Mouse (Mus musculus) heart, adult 2 months (tissue): ENCODE results near the gene Unk. TPM values are rescaled to one million over a fixed set of nuclear protein-coding genes. Genes with fewer than 3 reads are reported as not detected.
A peak's percentile ranks its signal among the peaks of the same experiment; 100 is the strongest.

Source experiments
- DNase-seq, 2 experiments: peaks; one replicate each; pipeline ENCODE4 v3.0.0; 2021
- H3K27ac ChIP-seq: fragments of 200-600 bp; 2 replicates; pipeline ENCODE4 v1.8.1; 2022
- H3K27me3 ChIP-seq: fragments of 200-500 bp; 2 replicates; pipeline ENCODE4 v1.6.1; 2012; ENCODE audit warnings: mild to moderate bottlenecking, low read length, inconsistent platforms, mixed read lengths; ENCODE audit not compliant: control insufficient read depth, insufficient read depth
- H3K36me3 ChIP-seq: fragments of 200-500 bp; 2 replicates; pipeline ENCODE4 v1.6.1; 2012; ENCODE audit warnings: low read length, inconsistent platforms; ENCODE audit not compliant: control insufficient read depth, insufficient read depth
- H3K4me1 ChIP-seq: fragments of 200-500 bp; 2 replicates; pipeline ENCODE4 v1.6.1; 2011; ENCODE audit warnings: low read length; ENCODE audit not compliant: control insufficient read depth, insufficient read depth
- H3K4me3 ChIP-seq: fragments of 200-600 bp; 2 replicates; pipeline ENCODE4 v1.8.1; 2022
- H3K79me2 ChIP-seq: fragments of 200-500 bp; replicated peaks from 2 replicates; pipeline ENCODE4 v1.6.1; 2012; ENCODE audit warnings: mild to moderate bottlenecking, inconsistent platforms, low read length, moderate library complexity, mixed read lengths; ENCODE audit not compliant: control insufficient read depth, insufficient read depth
- H3K9ac ChIP-seq: fragments of 200-500 bp; 2 replicates; pipeline ENCODE4 v1.6.1; 2012; ENCODE audit warnings: low read depth, mild to moderate bottlenecking, control low read depth, inconsistent platforms, low read length, mixed read lengths
- CTCF ChIP-seq: fragments of 200-600 bp; IDR thresholded peaks from 2 replicates; pipeline ENCODE4 v1.8.1; 2022; ENCODE audit warnings: antibody characterized with exemption, mild to moderate bottlenecking, moderate library complexity
- EP300 ChIP-seq: fragments of 200-500 bp; IDR thresholded peaks from 2 replicates; pipeline ENCODE4 v1.6.1; 2011; ENCODE audit warnings: low read depth, low read length, control low read depth; ENCODE audit not compliant: insufficient read depth
- POLR2A ChIP-seq: fragments of 200-500 bp; IDR thresholded peaks from 2 replicates; pipeline ENCODE4 v1.6.1; 2011; ENCODE audit warnings: mild to moderate bottlenecking, low read depth, low read length, control low read depth; ENCODE audit not compliant: insufficient read depth
- WGBS: fragments of 180-500 bp; shearing (Covaris S2); methylation state at CpG from one replicate; pipeline ENCODE4 v1.1.7; 2018; 5-methylcytosine and 5-hydroxymethylcytosine counted together
- intact Hi-C: fragments of 180-260 bp; cut with DNase I; formaldehyde crosslinking; loops from one replicate; pipeline ENCODE4 v1.15.1; 2025
- polyA plus RNA-seq: library from polyadenylated mRNA; depleted of rRNA; stranded (reverse); fragments of >200 nt; gene quantifications from 2 replicates; pipeline ENCODE4 v1.2.3, GENCODE M21; 2012
- total RNA-seq, 2 experiments: library from RNA; stranded (reverse); gene quantifications; 2 replicates each; pipeline ENCODE4 v1.2.3; 2021

The Unk gene
- total and polyA plus RNA-seq, 3 experiments, result 7.1 to 16.5 (median 7.9) TPM

GRCm38 (mm10) chr11:116008411-116008810, 21.7 kb upstream of the Unk start:
- no peak overlapping the region for H3K4me3 ChIP-seq
- intact Hi-C loops, result no loop called here
- no peak overlapping the region for H3K27ac ChIP-seq
- no peaks in the 10 kb centered on the region for H3K36me3 ChIP-seq
- TF ChIP-seq EP300, result no peak
- no peak for TF ChIP-seq CTCF
- TF ChIP-seq POLR2A, result no peak
- DNase-seq, result no peak
- peaks cover 7% of the 10 kb centered on the region for H3K4me1 ChIP-seq
- H3K9ac ChIP-seq, result no peak overlapping the region
- H3K79me2 ChIP-seq, result no peaks in the 10 kb centered on the region
- H3K27me3 ChIP-seq, result no peaks in the 10 kb centered on the region
- 87% methylated on average over 11 of the region's 11 CpGs for WGBS

DNA sequence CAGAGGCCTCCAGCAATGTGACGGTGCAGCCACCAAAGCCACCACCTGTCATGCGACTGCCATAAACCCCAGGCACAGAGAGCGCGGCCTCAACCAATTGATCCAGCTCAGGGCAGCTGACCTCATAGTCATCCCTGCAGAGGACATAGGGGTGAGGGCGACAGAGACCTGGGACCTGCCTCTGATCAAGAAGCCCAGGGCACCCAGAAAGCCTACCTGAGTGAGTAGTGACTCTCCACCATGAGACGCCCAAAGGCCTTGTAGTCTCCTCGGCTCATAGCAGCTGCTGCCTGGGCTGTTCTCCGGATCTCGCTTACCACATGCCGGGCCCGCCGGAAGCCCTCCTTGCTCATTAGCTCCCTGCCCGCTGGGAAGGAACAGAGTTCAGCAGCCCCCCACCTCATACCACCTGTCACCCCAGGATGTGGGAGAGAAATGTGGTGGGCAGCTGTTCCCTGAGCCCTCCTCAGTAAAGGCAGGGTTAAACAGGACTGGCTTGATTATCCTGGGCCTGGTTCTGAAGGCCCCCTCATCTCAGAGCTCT, 21.2 kb upstream of the Unk start:
- Histone ChIP-seq H3K36me3 (no peaks in the 10 kb centered on the region), H3K79me2 (no peaks in the 10 kb centered on the region), H3K4me1 (peaks cover 7% of the 10 kb centered on the region), H3K9ac (no peak overlapping the region), H3K4me3 (no peak overlapping the region), H3K27ac (no peak overlapping the region), H3K27me3 (no peaks in the 10 kb centered on the region)
- intact Hi-C loops, result no loop called here
- 93% methylated on average over 13 of the region's 13 CpGs for WGBS
- TF ChIP-seq CTCF, result no peak
- no peak for TF ChIP-seq POLR2A
- no peak for TF ChIP-seq EP300
- no peak for DNase-seq

DNA sequence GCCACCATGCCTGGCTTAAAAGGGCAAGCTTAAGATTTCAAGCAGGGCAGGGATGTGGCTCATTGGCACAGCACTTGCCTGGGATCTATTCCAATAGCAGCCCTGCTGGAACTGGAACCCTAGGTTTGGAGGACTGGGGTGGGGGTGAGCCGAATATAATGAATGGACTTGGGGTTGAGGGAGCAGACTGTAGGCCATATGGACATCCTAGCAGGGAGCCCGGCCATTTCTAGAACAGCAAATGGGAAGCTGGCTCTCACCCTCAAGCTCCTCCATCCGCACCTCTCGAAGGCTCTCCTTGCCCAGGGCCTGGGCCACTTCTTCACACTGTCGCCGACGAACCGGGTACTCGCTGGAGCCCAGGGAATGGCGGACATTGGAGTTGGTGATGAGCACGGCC, 20.5 kb upstream of the Unk start:
- no peaks in the 10 kb centered on the region for H3K27me3 ChIP-seq
- peaks cover 7% of the 10 kb centered on the region for H3K4me1 ChIP-seq
- no peak overlapping the region for H3K9ac ChIP-seq
- H3K27ac ChIP-seq, result no peak overlapping the region
- intact Hi-C loops, result no loop called here
- no peaks in the 10 kb centered on the region for H3K36me3 ChIP-seq
- WGBS, result 93% methylated on average over 11 of the region's 11 CpGs
- TF ChIP-seq EP300 (no peak), CTCF (no peak), POLR2A (no peak)
- no peaks in the 10 kb centered on the region for H3K79me2 ChIP-seq
- H3K4me3 ChIP-seq, result no peak overlapping the region
- no peak for DNase-seq

DNA sequence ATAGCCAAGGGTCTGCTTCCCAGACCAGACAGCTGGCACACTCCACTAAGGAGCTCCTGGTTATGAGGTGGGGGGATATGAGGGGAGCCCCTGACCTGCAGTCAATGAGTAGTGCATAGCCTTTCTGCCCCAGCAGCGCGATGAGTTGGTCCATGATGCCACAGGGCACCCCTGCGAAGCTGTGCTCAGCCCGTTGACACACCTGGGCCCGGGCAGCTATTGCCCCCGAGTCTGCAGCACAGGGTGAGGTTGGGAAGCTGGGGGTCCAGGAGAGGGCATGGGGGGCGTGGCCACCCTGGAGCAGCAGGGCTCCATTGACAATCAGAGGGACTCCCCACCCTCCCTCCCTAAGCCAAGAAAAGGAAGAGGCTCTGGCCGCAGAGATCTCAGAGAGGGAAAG, 20.0 kb upstream of the Unk start:
- intact Hi-C loops, result no loop called here
- Histone ChIP-seq H3K27me3 (no peaks in the 10 kb centered on the region), H3K4me3 (no peak overlapping the region), H3K4me1 (peaks cover 6% of the 10 kb centered on the region), H3K79me2 (no peaks in the 10 kb centered on the region), H3K9ac (no peak overlapping the region), H3K36me3 (no peaks in the 10 kb centered on the region), H3K27ac (no peak overlapping the region)
- no peak for DNase-seq
- TF ChIP-seq POLR2A (no peak), CTCF (no peak), EP300 (no peak)
- WGBS, result 93% methylated on average over 8 of the region's 8 CpGs

DNA sequence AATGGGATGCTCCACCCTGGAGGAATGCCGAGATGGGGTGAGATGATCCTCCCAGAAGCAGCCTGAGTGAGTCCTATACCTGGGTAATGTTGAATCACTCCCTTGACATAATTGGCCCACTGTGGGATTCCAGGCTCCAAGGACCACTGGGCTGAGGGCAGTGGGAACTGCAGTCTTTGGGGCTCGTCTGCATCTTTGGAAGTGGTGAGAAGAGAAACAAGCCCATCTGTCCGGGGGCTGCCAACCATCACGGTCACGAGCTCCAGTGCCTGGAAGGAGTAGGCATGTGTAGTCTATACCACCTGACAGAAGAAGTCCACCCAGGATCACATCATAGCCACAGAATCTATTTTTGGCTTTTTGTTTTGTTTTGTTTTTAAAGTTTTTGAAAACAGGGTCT, 19.2 kb upstream of the Unk start:
- Histone ChIP-seq H3K4me3 (no peak overlapping the region), H3K27ac (no peak overlapping the region), H3K27me3 (no peaks in the 10 kb centered on the region), H3K36me3 (no peaks in the 10 kb centered on the region), H3K79me2 (no peaks in the 10 kb centered on the region), H3K9ac (no peak overlapping the region), H3K4me1 (peaks cover 3% of the 10 kb centered on the region; the same call in 1 of the 2 replicates)
- intact Hi-C loops, result no loop called here
- WGBS, result 79% methylated on average over 5 of the region's 5 CpGs
- no peak for DNase-seq
- TF ChIP-seq POLR2A, result no peak
- no peak for TF ChIP-seq CTCF
- TF ChIP-seq EP300, result no peak

- intact Hi-C loops, result no loop called here
- Histone ChIP-seq H3K36me3 (no peaks in the 10 kb centered on the region), H3K4me3 (peak overlapping the region; percentile 66), H3K9ac (peak overlapping the region; percentile 59), H3K27me3 (no peaks in the 10 kb centered on the region), H3K79me2 (no peaks in the 10 kb centered on the region), H3K27ac (peak overlapping the region; percentile 77), H3K4me1 (peaks cover 3% of the 10 kb centered on the region; the same call in 1 of the 2 replicates)
- DNase-seq, result no peak
- TF ChIP-seq EP300, result no peak
- TF ChIP-seq CTCF, result no peak
- TF ChIP-seq POLR2A, result no peak
- 50% methylated on average over 14 of the region's 14 CpGs for WGBS
Observed at GRCm38 (mm10) chr11:116011529-116012261, 18.4 kb upstream of the Unk start.
